Mouse (Mus musculus) kidney, postnatal 36 days (tissue): ENCODE results near the gene Rpa2.
"Not testable (repeated sequence)": the region's sequence is repeated elsewhere in the genome, so short reads cannot be mapped to it uniquely, and the experiment has no call there.

Experiments used
- DNase-seq, 2 experiments: peaks; one replicate each; pipeline ENCODE4 v3.0.0; 2021 to 2022; ENCODE audit warnings: mixed read lengths in 2 of 2

Gene Rpa2

DNA sequence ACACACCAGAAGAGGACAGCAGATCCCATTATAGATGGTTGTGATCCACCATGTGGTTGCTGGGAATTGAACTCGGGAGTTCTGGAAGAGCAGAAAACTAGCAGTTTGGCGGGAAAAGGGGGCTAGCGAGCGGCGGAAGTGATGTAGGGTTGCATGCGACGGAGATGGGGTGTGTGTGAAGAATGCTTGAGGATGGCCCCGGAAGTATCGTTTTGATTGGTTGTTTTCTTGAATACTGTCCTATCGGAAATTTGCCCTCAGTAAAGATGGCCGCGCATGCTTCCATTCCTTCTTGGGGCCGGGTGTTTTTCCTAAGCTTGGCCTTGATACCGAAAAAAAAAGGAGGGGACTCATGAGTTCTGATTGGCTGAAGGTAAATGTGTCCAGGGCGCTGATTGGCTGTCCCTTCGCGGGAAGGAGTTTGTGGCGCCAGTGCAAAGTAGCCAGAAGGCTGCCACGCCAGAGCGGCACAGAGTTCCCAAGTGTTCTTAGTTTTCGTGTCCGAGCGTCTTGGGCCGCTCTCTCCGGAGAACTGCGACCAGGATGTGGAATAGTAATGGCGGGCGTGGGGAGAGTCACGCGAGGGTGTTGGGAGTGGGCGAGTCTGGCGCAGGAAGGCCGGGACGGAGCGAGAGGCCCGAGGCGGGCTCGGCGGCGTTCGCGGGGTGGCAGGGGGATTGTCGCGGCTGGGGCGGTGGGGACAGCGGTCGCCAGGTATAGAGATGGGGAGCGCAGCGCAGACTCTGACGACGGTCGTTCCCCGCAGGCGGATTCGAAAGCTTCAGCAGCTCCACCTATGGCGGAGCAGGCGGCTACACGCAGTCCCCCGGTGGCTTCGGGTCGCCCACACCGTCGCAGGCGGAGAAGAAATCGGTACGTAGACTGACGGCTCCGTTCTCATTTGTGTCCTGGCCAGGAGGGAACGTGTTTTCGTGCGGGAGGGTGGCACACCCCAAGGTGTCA lies at the start of gene Rpa2:
TSS of gene Rpa2 (plus strand) at position 419 of the 963 bp plus-strand sequence.
- DNase-seq: peak; percentile 99

DNA sequence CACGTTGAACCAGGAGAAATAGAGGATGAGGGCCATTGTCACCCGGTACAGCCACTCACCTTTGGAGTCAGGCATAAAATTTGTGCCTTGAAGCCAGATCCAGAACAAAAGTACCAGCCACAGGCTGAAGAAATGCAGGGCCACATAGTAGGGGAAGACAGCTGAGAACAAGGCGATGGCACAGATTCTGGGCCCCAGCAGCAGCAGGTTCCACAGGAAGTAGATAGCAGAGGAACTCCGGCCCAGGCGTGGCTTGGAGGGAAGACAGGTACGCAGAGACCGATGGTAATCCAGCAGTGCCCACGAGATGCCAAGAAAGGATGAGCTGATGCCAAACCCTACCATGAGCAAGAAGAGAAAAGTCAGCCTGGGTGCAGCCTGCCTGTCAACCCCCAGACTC lies 39.9 kb upstream of the Rpa2 start:
- no peak for DNase-seq

DNA sequence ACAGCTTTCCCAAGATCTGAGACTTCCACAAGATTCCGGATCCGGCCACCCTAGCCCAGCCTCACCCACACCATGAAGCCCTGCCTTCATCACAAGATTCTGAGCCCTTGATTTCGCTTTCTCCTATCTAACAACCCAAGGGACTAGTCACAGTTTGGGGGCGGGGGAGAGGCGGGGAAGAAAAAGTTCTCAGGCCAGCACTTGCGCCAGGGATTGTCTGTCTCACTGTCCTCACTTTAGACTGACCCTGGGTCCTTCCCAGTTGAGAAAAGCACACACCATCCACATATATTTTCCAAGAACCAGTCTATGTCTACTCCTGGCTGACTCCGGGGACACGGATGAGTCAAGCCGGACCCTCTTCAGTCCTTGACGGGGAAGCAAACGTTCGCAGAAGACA lies 36.5 kb upstream of the Rpa2 start:
- no peak for DNase-seq

DNA sequence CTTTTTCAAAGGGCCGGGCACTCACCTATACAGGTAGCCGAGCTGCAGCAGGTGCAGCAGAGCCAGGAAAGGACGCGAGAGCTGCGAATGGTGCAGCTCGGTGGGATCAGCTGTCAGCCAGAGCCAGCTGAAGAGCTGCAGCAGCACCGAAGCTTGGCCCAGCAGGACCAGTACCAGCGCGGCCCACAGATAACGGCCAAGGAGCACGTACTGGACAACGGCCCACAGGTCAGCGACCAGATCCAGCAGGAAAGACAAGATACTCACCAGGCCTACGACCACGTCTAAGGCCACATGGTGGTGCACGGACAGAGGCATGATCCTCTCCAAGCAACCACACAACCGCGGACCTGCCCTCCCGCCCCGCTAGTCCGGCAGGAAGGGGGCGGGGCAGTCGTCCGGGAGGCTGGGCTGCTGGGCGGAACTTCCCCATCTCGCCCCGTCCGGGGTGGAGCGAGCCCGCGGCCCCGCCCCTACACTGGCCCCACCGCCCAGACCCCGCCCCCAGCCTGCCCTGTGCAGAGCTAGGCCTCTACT lies 35.9 kb upstream of the Rpa2 start, which contains the start of gene Xkr8:
TSS of gene Xkr8 (minus strand) at position 399 of the 537 bp plus-strand sequence.
- peak; percentile 93 to 99 for DNase-seq

DNA sequence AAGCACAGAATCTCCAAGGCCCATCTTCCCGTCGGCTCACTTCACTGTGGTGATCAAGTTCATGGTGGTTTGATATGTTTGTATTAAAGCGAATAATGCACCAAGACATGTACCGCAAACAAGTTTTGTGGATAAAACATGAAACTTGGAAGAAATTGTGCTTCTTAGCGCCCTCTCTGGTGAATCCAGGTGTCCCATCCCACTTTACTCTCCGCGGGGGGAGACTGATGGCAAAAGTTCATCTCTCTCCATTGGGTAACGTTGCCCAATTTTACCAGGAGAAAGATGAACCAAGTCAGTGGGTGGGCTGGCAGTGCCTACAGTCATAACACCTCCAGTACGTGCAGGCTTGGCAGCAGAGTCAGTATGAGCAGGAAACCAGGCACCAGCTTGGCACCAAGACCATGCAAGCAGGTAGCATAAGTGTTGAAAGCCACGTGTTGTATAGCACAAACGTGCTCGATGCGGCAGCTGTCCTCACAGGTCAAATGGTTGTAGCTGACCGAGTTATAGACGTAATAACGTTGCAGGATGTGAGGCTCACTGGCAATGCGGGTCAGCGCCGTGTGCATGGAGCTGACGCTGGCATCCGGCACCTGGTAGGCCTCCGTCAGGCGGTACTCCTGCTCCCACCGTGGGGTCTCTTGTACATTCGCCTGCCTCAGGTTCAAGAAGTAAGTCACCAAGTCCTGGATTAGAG lies 34.9 kb upstream of the Rpa2 start:
- no peak for DNase-seq

DNA sequence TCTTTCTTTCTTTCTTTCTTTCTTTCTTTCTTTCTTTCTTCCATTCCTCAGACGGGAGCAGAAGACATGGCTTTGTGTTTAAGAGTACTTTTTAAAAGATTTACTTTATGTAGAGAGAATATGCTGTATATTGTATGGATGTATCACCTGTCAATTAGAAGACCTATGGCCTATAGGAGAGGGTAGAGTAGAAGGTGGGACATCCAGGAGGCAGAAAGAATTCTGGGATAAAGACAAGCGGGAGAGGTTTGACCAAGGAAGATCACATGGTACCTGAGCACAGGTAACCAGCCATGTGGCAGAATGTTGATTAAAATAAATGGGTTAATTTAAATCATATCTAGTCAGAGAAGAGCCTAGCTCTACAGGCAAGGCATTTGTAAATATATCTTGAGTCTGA lies 33.4 kb upstream of the Rpa2 start:
- no peak for DNase-seq

DNA sequence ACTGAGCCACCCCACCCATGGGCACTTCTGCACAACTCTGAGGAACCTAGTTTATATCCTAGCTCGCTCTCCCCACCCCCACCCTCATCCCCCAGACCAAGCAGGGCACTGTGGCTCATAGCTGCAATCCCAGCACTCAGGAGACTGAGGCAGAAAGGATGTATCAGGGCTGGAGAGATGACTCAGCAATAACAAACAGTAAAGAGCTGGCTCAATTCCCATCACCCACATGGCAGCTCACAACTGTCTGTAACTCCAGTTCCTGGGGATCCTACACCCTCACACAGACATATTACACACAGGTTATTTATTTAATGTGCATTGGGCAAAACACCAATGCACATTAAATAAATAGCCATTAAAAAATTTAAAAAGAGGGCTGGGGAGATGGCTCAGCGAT lies 32.7 kb upstream of the Rpa2 start:
- no peak for DNase-seq

DNA sequence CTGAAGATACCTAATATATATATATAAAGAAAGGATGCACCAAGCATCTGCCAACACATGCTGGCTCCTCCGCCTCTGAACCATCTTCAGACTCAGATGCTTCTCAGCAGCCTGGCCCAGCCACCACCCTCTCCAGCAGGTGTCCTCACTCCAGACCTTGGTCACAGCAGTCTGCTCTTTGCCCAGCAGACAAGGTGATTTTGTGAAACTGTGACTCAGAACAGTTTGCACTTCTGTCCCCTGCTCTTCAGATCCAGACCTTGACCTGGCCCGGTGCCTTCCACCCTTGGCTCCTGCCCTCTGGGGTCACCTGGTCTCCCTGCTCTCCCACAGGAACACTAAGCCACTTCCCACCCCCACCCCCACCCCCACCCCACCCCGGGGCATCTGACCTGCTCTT lies 32.2 kb upstream of the Rpa2 start:
- DNase-seq: peak; percentile 56 to 65

DNA sequence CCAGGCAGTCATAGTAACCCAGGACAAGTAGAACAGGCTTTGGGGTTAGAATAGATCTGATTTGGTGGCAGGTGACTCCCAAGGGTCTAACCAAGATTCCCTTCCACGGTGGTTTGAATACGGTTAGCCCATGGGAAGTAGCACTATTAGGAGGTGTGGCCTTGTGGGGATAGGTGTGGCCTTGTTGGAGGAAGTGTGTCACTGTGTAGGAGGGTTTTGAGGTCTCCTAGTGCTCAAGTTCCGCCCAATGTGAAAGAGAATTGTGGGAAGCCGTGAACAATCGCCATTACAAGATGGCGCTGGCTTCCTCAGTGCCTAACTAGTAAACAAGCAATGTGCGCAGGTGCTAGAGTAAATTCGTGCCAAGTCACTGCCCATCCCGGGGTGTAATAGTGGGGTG lies 31.0 kb upstream of the Rpa2 start:
- not testable (repeated sequence) for DNase-seq

DNA sequence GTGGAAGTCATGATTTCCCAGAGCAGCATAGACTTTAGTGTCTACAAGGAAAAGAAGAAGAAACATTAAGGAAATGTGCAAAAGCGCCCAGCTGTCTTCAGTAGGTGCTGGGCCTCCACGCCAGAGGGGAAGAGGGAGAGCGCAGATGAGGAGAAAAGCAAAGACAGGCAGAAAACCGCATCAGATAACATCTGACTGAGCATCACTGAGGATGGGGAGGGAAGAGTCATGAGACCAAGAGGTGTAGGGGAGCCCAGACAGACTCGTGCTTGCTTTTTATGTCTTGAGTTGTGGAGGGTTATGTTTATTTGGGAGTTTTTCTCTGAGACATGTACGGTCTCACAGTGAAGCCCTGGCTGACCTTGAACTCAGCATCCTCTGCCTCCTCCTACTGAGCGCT lies 26.6 kb upstream of the Rpa2 start:
- DNase-seq: no peak

DNA sequence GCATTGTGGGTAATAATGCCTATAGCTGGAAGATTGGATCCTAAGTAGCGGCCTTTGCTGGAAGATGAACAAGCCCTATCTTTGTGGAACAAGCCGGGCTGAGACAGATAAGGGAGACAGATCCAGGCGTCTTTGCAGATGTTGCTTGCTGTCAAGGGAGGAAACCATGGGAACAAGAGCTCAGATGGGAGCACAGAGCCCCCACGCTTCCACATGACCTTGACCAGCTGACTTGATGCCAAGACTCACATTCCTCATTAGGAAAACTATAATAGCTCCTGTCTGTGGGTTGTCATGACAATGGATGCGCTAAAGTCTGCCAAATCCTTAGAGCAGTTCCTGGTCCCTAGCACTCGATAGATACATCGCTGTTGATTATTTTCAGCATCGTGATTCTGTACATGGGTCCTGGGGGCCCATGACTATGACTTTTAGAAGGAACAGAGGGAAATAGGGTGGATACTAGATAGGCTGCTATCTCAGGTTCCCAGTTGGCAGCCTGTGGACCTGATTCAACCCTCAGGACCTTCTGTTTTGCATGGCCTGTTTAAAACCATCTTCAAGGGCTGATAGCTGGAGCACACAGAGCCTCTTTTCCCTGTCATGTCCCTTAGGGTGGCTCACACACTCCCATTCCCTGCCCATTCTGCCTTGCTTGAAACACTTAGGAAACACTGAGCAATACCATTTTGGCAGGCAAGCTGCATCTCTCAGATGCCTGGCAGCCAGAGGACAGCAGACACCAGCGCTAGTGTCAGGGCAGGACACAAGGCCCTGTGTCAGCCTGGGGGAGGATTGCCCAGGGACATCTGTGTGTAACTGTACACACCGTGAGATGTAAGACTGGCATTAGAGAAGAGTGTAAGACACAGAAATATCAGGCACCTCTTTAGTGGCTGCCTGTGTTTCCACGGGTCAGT lies 23.9 kb upstream of the Rpa2 start:
- no peak for DNase-seq

DNA sequence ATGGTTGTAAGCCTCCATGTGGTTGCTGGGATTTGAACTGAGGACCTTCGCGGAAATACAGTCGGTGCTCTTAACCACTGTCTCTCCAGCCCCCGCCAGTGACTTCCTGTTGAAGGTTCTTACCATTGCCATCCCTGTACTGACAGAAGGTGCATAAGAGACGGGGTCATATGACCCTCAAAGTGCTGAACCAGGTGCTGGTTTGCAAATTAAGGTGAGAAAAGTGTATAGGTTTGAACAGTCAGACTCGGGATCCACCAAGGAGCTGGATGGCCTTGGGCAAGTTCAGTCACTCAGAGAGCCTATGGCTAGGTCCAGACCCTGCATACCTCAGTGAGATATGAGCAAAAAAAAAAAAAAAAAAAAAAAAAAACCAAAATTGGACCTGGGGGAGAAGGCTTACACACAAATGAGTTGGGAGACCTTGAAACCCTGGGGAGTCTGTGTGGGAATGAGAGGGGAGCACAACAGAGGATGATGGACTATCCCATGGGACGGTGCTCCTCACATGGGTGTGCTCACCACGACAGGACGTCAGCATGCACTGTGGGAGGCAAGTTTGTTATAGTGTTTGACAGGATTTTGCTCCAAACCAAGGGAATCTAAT lies 21.1 kb upstream of the Rpa2 start:
- DNase-seq: no peak

DNA sequence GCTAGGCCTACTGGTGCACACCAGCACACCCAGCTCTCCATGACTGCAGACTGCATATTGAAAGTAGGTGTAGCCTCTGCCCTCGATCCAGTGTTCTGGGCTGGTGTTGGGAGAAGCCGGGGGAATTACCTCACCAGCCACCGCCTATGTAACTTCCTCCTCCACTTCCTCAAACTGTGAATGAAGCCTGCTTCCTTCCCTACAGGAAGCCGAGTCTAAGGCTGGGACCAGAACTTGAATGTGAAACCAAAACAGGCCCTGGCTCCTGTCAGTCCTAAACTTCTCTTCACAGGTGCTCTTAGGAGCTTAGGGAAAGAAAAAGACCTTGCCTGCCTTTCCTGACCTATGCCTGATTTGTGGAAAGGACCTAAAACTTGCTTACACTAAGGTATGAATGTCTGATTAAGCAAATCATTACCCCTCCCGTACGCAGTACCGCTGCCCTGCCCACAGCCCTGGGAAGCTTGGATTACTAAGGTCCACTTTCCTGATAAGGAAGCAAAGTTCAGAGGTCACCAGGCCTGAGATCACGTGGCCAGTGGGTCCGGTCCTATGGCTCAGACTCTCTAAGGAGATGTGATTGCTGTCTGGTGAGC lies 20.4 kb upstream of the Rpa2 start:
- peak; percentile 60 to 72 for DNase-seq

DNA sequence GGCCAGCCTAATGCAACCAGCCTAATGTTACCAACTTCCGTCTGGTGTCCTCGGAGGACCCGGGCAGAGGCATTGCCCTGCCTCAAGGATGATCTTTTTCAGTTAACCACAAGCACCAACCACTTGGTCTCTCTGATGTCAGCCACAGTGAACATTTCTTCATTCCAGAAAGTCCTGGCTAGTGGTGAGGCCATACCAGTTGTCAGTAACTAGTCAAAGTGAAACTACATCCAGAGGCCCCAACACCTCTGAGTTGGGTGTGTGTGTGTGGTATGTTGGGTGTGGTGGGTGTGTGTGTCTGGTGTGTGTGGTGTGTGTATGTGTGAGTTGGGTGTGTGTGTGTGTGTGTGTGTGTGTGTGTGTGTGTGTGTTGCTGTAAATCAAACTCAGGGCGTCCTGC lies 19.4 kb upstream of the Rpa2 start:
- no peak for DNase-seq

DNA sequence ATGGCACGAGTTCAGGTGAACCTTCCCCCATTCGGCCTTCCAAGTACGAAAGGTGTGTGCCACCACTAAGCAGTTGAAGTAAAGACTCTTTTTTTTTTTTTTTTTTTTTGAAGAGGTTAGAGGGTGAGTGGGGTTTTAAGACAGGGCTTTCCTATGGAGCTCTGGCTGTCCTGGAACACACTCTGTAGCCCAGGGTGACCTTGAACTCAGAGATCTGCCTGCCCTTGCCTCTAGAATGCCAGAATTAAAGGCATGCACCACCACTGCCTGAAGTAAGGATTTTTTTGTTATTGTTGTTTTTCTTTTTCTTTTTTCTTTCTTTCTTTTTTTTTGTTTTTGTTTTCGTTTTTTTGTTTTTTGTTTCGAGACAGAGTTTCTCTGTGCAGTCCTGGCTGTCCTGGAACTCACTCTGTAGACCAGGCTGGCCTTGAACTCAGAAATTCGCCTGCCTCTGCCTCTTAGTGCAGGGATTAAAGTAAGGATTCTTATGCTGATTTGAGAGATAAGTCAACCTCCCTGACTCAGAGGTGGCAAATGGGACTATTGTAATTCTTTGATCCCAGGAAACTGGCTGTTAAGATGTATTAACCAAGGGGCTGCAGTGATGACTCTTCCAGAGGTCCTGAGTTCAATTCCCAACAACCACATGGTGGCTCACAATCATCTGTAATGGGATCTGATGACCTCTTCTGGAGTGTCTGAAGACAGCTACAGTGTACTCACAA lies 18.7 kb upstream of the Rpa2 start:
- DNase-seq: no peak

DNA sequence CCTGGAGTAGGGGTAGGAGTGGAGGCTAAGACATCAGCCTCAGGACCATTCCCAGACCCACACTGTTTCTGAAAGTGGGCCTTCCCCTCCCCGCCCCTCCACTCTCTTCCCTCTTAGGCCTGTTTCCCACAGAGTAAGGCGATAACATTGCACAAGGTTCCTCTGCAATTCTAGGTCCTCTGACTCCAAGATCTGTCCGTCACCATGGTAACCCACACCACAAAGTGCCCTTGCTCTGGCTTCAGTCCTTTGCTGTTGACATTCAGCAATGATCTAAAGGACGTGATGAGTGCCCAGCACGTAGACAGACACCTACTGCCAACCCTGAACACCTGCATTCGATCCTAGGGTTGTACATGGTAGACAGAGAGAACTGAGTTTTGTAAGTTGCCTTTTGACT lies 15.1 kb upstream of the Rpa2 start:
- no peak for DNase-seq

DNA sequence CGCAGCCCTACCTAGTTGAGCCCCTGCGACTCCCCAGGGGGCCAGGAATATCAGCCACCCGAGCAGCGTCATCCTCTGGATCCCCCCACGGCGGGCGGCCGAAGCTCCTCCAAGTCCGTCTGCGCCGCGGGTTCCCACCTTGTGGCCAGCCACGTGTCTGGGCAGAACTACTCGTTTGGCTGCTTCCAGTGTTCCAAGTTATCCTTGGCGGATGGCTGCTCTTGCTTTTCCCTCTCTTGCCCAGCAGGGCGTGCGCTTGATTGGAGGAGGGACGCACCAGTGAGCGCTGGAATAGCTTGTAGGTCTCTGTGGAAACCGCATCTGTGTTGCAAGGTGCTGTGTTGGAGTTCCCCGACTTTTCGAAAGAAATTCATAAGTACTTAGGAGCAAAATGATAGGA lies 11.2 kb upstream of the Rpa2 start, which contains the start of gene Smpdl3b:
TSS of gene Smpdl3b (minus strand) at position 279 of the 400 bp plus-strand sequence.
- peak; percentile 85 to 86 for DNase-seq

DNA sequence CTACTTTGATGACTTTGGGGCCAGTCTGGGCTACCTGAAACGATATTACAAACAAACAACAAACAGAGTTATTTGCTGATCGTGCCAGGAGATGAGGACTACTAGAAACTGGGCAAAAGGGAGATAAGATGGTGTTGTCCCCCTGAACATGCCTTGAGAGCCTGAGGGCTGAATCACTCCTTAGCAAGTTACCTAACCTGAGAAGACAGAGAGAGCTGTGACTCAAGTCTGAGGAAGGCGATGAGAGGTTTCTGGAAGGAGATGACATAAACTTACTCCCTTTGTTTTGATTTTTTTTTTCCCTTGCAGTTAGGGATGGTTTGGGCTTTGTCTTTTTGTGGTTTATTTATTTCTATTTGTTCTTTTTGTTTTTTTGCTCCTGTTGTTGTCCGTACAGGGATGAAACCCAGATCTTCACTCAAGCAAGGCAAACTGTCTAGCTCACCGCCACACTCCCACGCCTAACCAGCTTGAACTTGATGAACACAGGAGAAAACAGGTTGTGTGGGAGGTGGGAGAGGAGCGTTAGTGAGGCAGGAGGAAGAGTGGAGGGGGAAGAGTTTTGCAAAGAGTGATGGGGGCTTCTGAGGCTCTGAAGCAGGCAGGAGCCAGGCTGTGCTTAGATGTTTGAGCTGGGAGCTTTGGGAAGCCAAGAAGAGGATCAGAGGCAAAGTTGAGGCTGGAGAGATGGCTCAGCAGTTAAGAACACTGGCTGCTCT lies 10.3 kb upstream of the Rpa2 start:
- DNase-seq: no peak

DNA sequence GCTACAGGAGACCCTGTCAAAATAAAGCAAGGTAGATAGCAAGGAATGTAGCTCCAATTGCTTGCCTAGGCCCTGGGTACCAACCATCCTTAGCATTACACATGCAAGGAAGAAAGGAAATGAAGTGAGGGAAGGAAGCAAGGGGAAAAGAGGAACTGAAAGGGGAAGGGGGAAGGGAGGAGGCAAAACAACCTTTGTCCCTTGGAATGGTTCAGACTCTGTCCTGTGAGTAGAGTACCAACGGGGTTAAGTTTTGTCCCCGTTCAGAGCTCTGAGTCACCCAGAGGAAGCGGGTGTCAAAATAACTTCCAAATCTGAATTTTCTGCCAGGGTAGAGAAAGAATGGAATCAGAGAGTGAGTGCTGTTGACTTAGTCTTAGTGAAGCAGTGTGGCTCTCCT lies 7.8 kb upstream of the Rpa2 start:
- DNase-seq: peak; percentile 34 to 42

DNA sequence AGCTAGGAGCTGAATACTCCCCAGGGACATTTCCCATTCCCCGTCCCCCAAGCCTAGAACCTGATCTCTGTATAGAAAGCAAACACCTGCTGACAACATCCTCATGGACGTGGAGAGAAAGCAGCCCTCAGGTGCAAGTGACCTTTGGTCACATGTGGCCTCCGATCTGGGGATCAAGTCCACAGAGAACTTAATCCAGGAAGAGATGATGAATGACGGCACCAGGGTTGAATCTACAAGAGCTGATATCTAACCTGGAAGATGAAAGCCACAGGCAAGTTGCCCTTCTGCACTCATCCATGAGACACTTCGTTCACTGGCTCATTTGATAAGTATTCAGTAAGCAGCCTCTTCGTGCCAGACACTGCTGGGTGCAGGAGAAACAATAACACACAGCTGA lies 5.5 kb upstream of the Rpa2 start:
- DNase-seq: peak; percentile 11 to 29
